Mouse (Mus musculus): ENCODE measurements at regions not wholly inside any gene's neighbourhood (a gene's known extent, or its start where the extent isn't known, plus 50 kb on each side); places are given as distances from the start of the nearest gene placed in this dataset.

- no peak overlapping the region for H3K4me3 ChIP-seq
- no peak for TF ChIP-seq CTCF (conservative IDR thresholded peaks at IDR 0.05)
- DNase-seq (ENCODE audit: low spot score in 2 of 2): no peak
- no peak overlapping the region for H3K27ac ChIP-seq
Observed at GRCm38 (mm10) chr7:64036154-64036553, 97.4 kb upstream of the Klf13 start.

DNA sequence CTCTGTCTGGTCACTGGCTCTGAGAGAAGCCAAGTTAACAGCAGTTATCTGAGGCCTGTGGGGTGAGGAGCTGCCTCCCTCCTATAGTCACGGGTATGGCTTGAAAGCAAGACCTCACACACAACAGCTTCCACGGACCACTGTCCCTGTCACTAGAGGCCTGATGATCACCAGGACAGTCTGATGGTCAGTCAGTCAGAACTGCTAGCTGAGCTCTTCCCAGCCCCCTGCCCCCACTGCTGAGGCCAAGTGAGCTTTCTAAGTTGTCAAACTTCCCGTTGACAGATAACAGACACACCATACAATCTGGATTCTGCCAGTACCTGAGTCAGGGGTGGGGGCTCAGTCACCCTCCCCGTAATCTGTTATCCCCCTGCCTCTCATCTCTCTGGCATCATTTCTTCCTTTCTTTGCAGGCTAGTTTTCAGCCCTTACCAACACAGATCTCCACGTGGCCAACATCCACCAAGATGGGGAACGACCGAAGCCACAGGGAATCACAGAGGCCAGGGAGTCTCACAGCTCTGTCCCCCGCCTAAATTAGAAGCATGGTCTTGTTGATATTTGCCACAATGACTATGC is 96.4 kb upstream of the Klf13 start:
- no peak overlapping the region for H3K27ac ChIP-seq
- no peak for DNase-seq (ENCODE audit: low spot score in 2 of 2)

DNA sequence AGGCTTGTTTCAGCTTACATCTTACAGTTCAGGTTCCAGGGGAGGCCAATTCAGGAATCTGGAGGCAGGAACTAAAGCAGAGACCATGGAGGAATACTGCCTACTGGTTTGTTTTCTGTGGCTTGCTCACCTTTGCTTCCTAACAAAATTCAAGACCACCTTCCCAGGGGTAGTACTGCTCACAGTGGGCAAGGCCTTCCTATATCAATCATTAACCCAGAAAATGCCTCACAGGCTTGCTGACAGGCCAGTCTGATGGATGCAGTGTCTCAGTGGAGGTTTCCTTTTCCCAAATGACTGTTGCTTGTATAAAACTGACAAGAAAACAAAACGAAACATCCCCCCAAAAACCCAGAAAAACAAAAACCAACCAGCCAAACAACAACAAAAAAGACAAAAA is 95.8 kb upstream of the Klf13 start:
- peak overlapping the region; percentile 88; the same call in 1 of the 2 replicates for H3K27ac ChIP-seq
- no peak for DNase-seq (ENCODE audit: low spot score in 2 of 2)
- H3K4me3 ChIP-seq: no peak overlapping the region
- TF ChIP-seq CTCF (conservative IDR thresholded peaks at IDR 0.05): no peak

More for the DNA sequence above, 96.4 kb upstream of the Klf13 start:
- H3K4me3 ChIP-seq: no peak overlapping the region
- no peak for TF ChIP-seq CTCF (conservative IDR thresholded peaks at IDR 0.05)

GRCm38 (mm10) chr7:64033388-64033787 is 94.7 kb upstream of the Klf13 start:
- no peak for DNase-seq (ENCODE audit: low spot score in 2 of 2)
- Histone ChIP-seq H3K27ac (peak overlapping the region; percentile 88), H3K4me3 (no peak overlapping the region)
- TF ChIP-seq CTCF (conservative IDR thresholded peaks at IDR 0.05): no peak

DNA sequence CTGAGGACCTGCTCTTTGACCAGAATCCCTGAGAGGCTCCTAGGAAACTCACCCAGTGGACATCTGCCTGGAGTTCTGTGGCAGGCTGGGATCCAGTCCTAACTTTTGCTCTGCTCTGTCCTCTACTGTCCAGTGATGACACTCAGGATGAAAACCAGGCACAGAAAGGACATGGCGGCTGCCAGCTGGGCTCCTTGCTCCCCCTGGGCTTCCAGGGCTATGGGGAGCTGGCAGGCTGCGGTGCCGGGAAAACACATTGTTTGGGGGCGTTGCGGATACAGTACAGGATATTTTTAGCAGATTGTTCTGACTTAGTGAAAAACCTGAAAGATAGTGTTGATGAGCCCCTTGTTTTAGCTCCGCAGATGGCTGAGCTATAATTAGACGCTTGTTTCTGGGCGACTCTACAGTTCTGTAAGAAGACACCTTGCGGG is 94.2 kb upstream of the Klf13 start:
- TF ChIP-seq CTCF (conservative IDR thresholded peaks at IDR 0.05): peak; percentile 9; the same call in 1 of the 2 replicates
- peak; percentile 82 to 86 for DNase-seq (ENCODE audit: low spot score in 2 of 2)
- peak overlapping the region; percentile 88 for H3K27ac ChIP-seq
- H3K4me3 ChIP-seq: no peak overlapping the region

- H3K27ac ChIP-seq: no peak overlapping the region
- TF ChIP-seq CTCF (conservative IDR thresholded peaks at IDR 0.05): no peak
- H3K4me3 ChIP-seq: no peak overlapping the region
- no peak for DNase-seq (ENCODE audit: low spot score in 2 of 2)
Observed at GRCm38 (mm10) chr7:64030650-64031049, 91.9 kb upstream of the Klf13 start.

DNA sequence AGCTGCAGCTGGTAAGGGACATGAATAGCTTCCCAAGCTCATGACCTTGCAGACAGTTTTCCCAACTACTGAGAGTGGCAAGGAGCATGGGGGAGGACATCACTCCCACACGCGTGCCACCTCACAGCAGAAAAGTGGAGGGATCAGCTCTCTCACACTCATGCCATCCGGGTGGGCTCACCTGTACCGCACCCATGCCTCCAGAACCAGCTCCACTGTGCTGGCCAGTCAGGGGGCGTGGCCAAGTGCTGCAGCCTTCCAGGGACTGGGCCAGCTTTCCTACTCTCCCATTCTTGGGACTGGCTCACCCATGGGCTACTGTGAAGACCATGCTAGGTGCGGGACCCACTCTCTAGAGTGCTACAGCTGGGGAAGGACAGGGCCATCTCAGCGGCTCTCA is 88.4 kb upstream of the Klf13 start:
- Histone ChIP-seq H3K4me3 (no peak overlapping the region), H3K27ac (no peak overlapping the region)
- DNase-seq (ENCODE audit: low spot score in 2 of 2): no peak
- TF ChIP-seq CTCF (conservative IDR thresholded peaks at IDR 0.05): no peak

DNA sequence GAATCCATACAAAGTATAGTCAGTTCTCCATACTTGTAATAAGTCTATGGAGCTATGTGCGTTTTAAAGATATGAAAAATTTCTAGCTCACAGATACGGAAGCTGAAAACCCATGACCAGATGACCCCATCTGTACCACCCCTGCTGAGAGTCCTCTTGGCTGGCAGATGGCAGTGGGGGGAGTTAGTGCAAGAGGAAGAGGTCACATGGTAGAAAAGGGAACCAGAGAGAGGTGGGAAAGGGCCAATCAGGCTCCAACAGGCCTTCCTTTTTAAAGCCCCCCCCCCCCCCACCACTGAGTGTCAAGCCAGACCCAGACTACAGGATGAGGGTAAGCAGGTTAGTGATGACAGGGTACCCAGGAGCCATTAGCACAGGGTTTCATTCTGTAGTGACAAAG is 86.4 kb upstream of the Klf13 start:
- H3K27ac ChIP-seq: peak overlapping the region; percentile 59; the same call in 1 of the 2 replicates
- no peak for TF ChIP-seq CTCF (conservative IDR thresholded peaks at IDR 0.05)
- no peak overlapping the region for H3K4me3 ChIP-seq
- no peak for DNase-seq (ENCODE audit: low spot score in 2 of 2)

DNA sequence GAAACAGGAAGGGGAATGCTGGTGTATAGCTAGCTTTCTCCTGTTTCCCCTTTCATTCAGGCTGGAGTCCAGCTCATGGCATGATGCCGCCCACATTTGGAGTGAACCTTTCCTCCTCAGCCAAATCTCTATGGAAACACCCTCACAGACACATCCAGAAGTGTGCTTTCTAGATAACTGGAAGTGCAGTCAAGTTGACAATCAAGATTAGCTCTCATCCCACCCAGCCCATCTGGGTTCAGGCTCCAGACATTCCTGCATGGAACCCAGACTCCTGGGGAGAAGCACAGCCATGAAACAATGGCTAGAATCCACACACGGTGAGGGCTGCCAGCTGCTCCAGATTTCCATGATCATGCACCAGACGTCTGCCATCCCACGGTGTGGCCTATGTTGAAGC is 85.5 kb upstream of the Klf13 start:
- no peak for TF ChIP-seq CTCF (conservative IDR thresholded peaks at IDR 0.05)

DNA sequence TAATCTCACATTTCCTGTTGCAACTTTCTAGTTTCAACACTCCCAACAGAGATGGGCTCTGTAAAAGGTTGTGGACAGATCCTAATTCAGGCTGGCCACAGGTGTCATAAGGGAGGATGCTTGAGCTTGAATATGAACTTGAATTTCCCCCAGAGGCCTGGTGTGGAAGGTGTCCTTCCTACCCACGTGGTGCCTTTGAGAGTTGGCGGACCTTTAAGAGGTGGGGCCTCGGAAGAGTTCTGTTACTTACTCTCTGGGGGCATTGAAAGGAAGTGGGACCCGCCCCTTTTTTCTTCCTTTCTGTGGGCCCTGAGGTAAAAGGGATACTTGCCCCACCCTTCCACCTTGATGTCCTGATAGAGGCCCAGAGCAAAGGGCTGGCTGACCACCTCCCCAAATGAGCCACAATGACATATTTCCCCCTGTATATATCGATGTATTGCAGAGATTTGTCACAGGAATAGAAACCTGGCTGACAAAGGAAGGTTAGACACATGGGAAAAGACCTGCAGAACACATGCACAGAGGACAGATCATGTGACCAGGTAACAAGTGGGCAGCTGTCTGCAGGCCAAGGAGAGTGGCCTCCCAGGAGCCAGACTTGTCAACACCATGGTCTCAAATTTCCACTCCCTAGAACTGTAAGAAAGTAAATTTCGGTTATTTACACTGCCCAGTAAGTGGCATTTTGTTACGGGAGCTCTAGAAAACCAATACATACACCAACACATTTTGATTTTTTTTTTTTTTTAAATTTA is 84.2 kb upstream of the Klf13 start:
- no peak for DNase-seq (ENCODE audit: low spot score in 2 of 2)
- no peak overlapping the region for H3K4me3 ChIP-seq
- no peak overlapping the region for H3K27ac ChIP-seq
- TF ChIP-seq CTCF (conservative IDR thresholded peaks at IDR 0.05): no peak

More for the DNA sequence above, 85.5 kb upstream of the Klf13 start:
- peak overlapping the region; percentile 59; the same call in 1 of the 2 replicates for H3K27ac ChIP-seq
- H3K4me3 ChIP-seq: no peak overlapping the region
- DNase-seq (ENCODE audit: low spot score in 2 of 2): peak; percentile 39 to 42

- Histone ChIP-seq H3K4me3 (no peak overlapping the region), H3K27ac (no peak overlapping the region)
- DNase-seq (ENCODE audit: low spot score in 2 of 2): peak; percentile 21 to 30
- TF ChIP-seq CTCF (conservative IDR thresholded peaks at IDR 0.05): no peak
Observed at GRCm38 (mm10) chr7:64021241-64022108, 82.8 kb upstream of the Klf13 start.

GRCm38 (mm10) chr7:64018107-64018506 is 79.4 kb upstream of the Klf13 start:
- no peak overlapping the region for H3K27ac ChIP-seq
- no peak for TF ChIP-seq CTCF (conservative IDR thresholded peaks at IDR 0.05)
- DNase-seq (ENCODE audit: low spot score in 2 of 2): no peak
- H3K4me3 ChIP-seq: no peak overlapping the region

GRCm38 (mm10) chr7:64016874-64017273 is 78.2 kb upstream of the Klf13 start:
- no peak for DNase-seq (ENCODE audit: low spot score in 2 of 2)
- no peak overlapping the region for H3K27ac ChIP-seq
- no peak for TF ChIP-seq CTCF (conservative IDR thresholded peaks at IDR 0.05)
- no peak overlapping the region for H3K4me3 ChIP-seq

All from layer of hippocampus, adult 2 months (tissue).